Comparison of ENCODE assay signal across 12 mouse cellular contexts in genomic region chr17:27012909-27013308, GRCm38 (mm10). TPM values are rescaled to one million over a fixed set of nuclear protein-coding genes. Genes with fewer than 3 reads are reported as not detected.
DNase-seq lines count a peak whose midpoint lies in the region; ATAC-seq lines count a peak whose summit lies in the region.
"Had no signal": no experiment of that assay in that cellular context is flagged by ENCODE, and none has a peak within 500 bp of the region (broad histone marks: within the 10 kb centered on the region; RNA-seq: fewer than 3 reads in every experiment).

No protein-coding gene starts in this region.

- peaks cover 13% of the 10 kb centered on the region for H3K4me1 ChIP-seq in neural tube, embryonic 12.5 days
- no peaks in the 10 kb centered on the region for H3K4me1 ChIP-seq in intestine, embryonic 16.5 days (ENCODE audit: control insufficient read depth, insufficient read depth, low read length)

- no peak overlapping the region for H3K4me3 ChIP-seq in neural tube, embryonic 12.5 days
- no peak overlapping the region for H3K4me3 ChIP-seq in intestine, embryonic 16.5 days (ENCODE audit: low read length)
- H3K4me3 ChIP-seq: hindbrain, embryonic 15.5 days had no signal

- no peak overlapping the region for H3K9ac ChIP-seq in neural tube, embryonic 12.5 days
- H3K9ac ChIP-seq in intestine, embryonic 16.5 days (ENCODE audit: low read depth, low read length) = no peak overlapping the region
- H3K9ac ChIP-seq: hindbrain, embryonic 15.5 days had no signal

- DNase-seq in adrenal gland, postnatal 14 days = peak; percentile 36
- DNase-seq in adrenal gland, adult 18-20 months (ENCODE audit: low spot score in 2 of 2) = no peak
- DNase-seq in neural tube, embryonic 10.5 days (ENCODE audit: extremely low spot score, low spot score) = no peak
- DNase-seq in left cerebral cortex, adult 9 months (ENCODE audit: low spot score in 2 of 2) = peak; percentile 62 to 82
- DNase-seq in naive thymus-derived CD4-positive, alpha-beta T cell, adult 2 months (ENCODE audit: low read depth) = peak; percentile 48
- no peak for DNase-seq in spleen, adult 18-20 months
- DNase-seq: cerebellum, adult 18-20 months; heart, adult 11 months had no signal

- ATAC-seq in neural tube, embryonic 12.5 days (ENCODE audit: low FRiP score, low read depth) = no peak
- no peak for ATAC-seq in intestine, embryonic 16.5 days

- no peak overlapping the region for H3K27ac ChIP-seq in neural tube, embryonic 12.5 days
- no peak overlapping the region for H3K27ac ChIP-seq in intestine, embryonic 16.5 days (ENCODE audit: low read length)
- H3K27ac ChIP-seq: hindbrain, embryonic 15.5 days had no signal

- no peaks in the 10 kb centered on the region for H3K9me3 ChIP-seq in neural tube, embryonic 12.5 days
- H3K9me3 ChIP-seq in intestine, embryonic 16.5 days (ENCODE audit: control insufficient read depth, low read length) = no peaks in the 10 kb centered on the region
- H3K9me3 ChIP-seq: hindbrain, embryonic 15.5 days; megakaryocyte, embryonic 14.5 days had no signal

- peak overlapping the region; percentile 0; the same call in 1 of the 2 replicates for H3K4me2 ChIP-seq in neural tube, embryonic 12.5 days (replicated peaks)
- no peak overlapping the region for H3K4me2 ChIP-seq in intestine, embryonic 16.5 days (ENCODE audit: low read depth, low read length)
- H3K4me2 ChIP-seq: hindbrain, embryonic 15.5 days had no signal

- H3K36me3 ChIP-seq in neural tube, embryonic 12.5 days = no peaks in the 10 kb centered on the region
- H3K36me3 ChIP-seq in intestine, embryonic 16.5 days (ENCODE audit: control insufficient read depth, insufficient read depth, low read length) = no peaks in the 10 kb centered on the region
- H3K36me3 ChIP-seq: hindbrain, embryonic 15.5 days had no signal

- WGBS in neural tube, embryonic 12.5 days = 22% methylated on average over 6 of the region's 6 CpGs
- WGBS in intestine, embryonic 16.5 days = 35% methylated on average over 6 of the region's 6 CpGs

- no peaks in the 10 kb centered on the region for H3K27me3 ChIP-seq in neural tube, embryonic 12.5 days (replicated peaks)
- no peaks in the 10 kb centered on the region for H3K27me3 ChIP-seq in intestine, embryonic 16.5 days (replicated peaks; ENCODE audit: control insufficient read depth, insufficient read depth, low read length)
- H3K27me3 ChIP-seq: hindbrain, embryonic 15.5 days had no signal

RNA-seq across cellular contexts. Expression of gene Bak1, which starts 15.9 kb away (rescaled TPM):
- 33.5 and 41.7 TPM in 2 replicates for total RNA-seq in adrenal gland, postnatal 14 days (2021)
- total RNA-seq in adrenal gland, adult 18-20 months (2021) = 10 to 100 TPM; 27.2 to 31.0 TPM
- 2.5 and 3.0 TPM in 2 replicates for polyA plus RNA-seq in neural tube, embryonic 12.5 days (2016; fragmentation: Nextera tagmentation; extraction: Ambion mirVana)
- polyA plus RNA-seq in intestine, embryonic 16.5 days (2015; fragmentation: Nextera tagmentation; extraction: Ambion mirVana) = 8.5 and 10.3 TPM in 2 replicates

RNA-seq across cellular contexts. Expression of gene Zbtb9, which starts 39.9 kb away (rescaled TPM):
- 5.2 and 5.3 TPM in 2 replicates for total RNA-seq in adrenal gland, postnatal 14 days (2021)
- 1 to 10 TPM; 6.4 to 8.0 TPM for total RNA-seq in adrenal gland, adult 18-20 months (2021)
- 17.6 and 19.4 TPM in 2 replicates for polyA plus RNA-seq in neural tube, embryonic 12.5 days (2016; fragmentation: Nextera tagmentation; extraction: Ambion mirVana)
- 13.8 and 14.8 TPM in 2 replicates for polyA plus RNA-seq in intestine, embryonic 16.5 days (2015; fragmentation: Nextera tagmentation; extraction: Ambion mirVana)

RNA-seq across cellular contexts. Expression of gene Itpr3, which starts 44.2 kb away (rescaled TPM):
- total RNA-seq in adrenal gland, postnatal 14 days (2021) = 7.4 and 10.9 TPM in 2 replicates
- total RNA-seq in adrenal gland, adult 18-20 months (2021) = 1 to 10 TPM; 5.5 to 6.2 TPM
- 2.2 and 2.4 TPM in 2 replicates for polyA plus RNA-seq in neural tube, embryonic 12.5 days (2016; fragmentation: Nextera tagmentation; extraction: Ambion mirVana)
- polyA plus RNA-seq in intestine, embryonic 16.5 days (2015; fragmentation: Nextera tagmentation; extraction: Ambion mirVana) = 12.1 and 16.5 TPM in 2 replicates

Comparison
In these comparisons a context has a peak if more than half of its experiments do, and no peak if none do; other contexts are left out.
1. DNase-seq: peak in adrenal gland, postnatal 14 days (single experiment), left cerebral cortex, adult 9 months (2 of 2) and naive thymus-derived CD4-positive, alpha-beta T cell, adult 2 months (single experiment); none in adrenal gland, adult 18-20 months (0 of 2), neural tube, embryonic 10.5 days (single experiment) and spleen, adult 18-20 months (0 of 2).